Mouse (Mus musculus) intestine, postnatal 0 days (tissue): ENCODE results near the gene Dnajc3. TPM values are rescaled to one million over a fixed set of nuclear protein-coding genes. Genes with fewer than 3 reads are reported as not detected.

Experiments used
- ATAC-seq: fragments of 200-750 bp; cut with Nextera tagmentation; 2 replicates; pipeline ENCODE4 v1.8.0; 2017; ENCODE audit warnings: mild to moderate bottlenecking, moderate TSS enrichment, moderate library complexity
- H3K27ac ChIP-seq: fragments of 300-500 bp; sonication (generic); 2 replicates; pipeline ENCODE4 v1.5.1; 2014; ENCODE audit warnings: mild to moderate bottlenecking, low read depth, low read length, moderate library complexity
- H3K27me3 ChIP-seq: fragments of 300-500 bp; sonication (generic); replicated peaks from 2 replicates; pipeline ENCODE4 v1.6.1; 2014; ENCODE audit warnings: low read length, mixed read lengths; ENCODE audit not compliant: control insufficient read depth, insufficient read depth
- H3K36me3 ChIP-seq: fragments of 300-500 bp; sonication (generic); 2 replicates; pipeline ENCODE4 v1.6.1; 2014; ENCODE audit warnings: mild to moderate bottlenecking, moderate library complexity; ENCODE audit not compliant: control insufficient read depth, insufficient read depth
- H3K4me1 ChIP-seq: fragments of 300-500 bp; sonication (generic); replicated peaks from 2 replicates; pipeline ENCODE4 v1.6.1; 2014; ENCODE audit warnings: antibody characterized with exemption, low read length, mixed read lengths; ENCODE audit not compliant: control insufficient read depth, insufficient read depth
- H3K4me2 ChIP-seq: fragments of 300-500 bp; sonication (generic); replicated peaks from 2 replicates; pipeline ENCODE4 v1.6.1; 2014; ENCODE audit warnings: low read depth, mild to moderate bottlenecking, moderate library complexity
- H3K4me3 ChIP-seq: fragments of 300-500 bp; sonication (generic); 2 replicates; pipeline ENCODE4 v1.5.1; 2014; ENCODE audit warnings: low read depth, low read length
- H3K9ac ChIP-seq: fragments of 300-500 bp; sonication (generic); 2 replicates; pipeline ENCODE4 v1.6.1; 2014; ENCODE audit warnings: mild to moderate bottlenecking, low read depth, low read length
- H3K9me3 ChIP-seq: fragments of 300-500 bp; sonication (generic); 2 replicates; pipeline ENCODE4 v1.6.1; 2016; ENCODE audit warnings: mixed run types; ENCODE audit not compliant: control insufficient read depth
- CTCF ChIP-seq: sonication (generic); IDR thresholded peaks from 2 replicates; pipeline ENCODE4 v1.5.1; 2016; ENCODE audit warnings: low read depth, mild to moderate bottlenecking, control low read depth, antibody characterized with exemption, moderate library complexity
- whole genome bisulfite sequencing: fragments of 180-500 bp; shearing (Covaris S2); extraction: QIAGEN DNeasy Blood & Tissue Kit; methylation state at CpG from one replicate; pipeline ENCODE4 v1.1.7; 2014; 5-methylcytosine and 5-hydroxymethylcytosine counted together
- polyA plus RNA-seq: library from polyadenylated mRNA; unstranded; fragments of >200 nt; fragmentation: Nextera tagmentation; extraction: Ambion mirVana; gene quantifications from 2 replicates; pipeline ENCODE4 v1.2.1, GENCODE M21; 2015

The Dnajc3 gene
- polyA plus RNA-seq, 1 experiment from 2014 or later, result 38.1 TPM

- WGBS, result 86% methylated on average over 3 of the region's 3 CpGs
- H3K4me1 ChIP-seq, result peaks cover 10% of the 10 kb centered on the region; the same call in 1 of the 2 replicates
- H3K9me3 ChIP-seq, result no peaks in the 10 kb centered on the region
- no peak overlapping the region for H3K4me3 ChIP-seq
- ATAC-seq, result no peak
- no peak overlapping the region for H3K4me2 ChIP-seq
- TF ChIP-seq CTCF, result no peak
- no peak overlapping the region for H3K9ac ChIP-seq
- H3K27me3 ChIP-seq, result no peaks in the 10 kb centered on the region; the same call in 1 of the 2 replicates
- H3K27ac ChIP-seq, result no peak overlapping the region
- H3K36me3 ChIP-seq, result no peaks in the 10 kb centered on the region
These were observed 9.2 kb upstream of the Dnajc3 start for GRCm38 (mm10) chr14:118928565-118928964.

GRCm38 (mm10) chr14:118929779-118930178 is 8.0 kb upstream of the Dnajc3 start:
- Histone ChIP-seq H3K9ac (no peak overlapping the region), H3K9me3 (no peaks in the 10 kb centered on the region), H3K4me2 (no peak overlapping the region), H3K4me1 (peaks cover 5% of the 10 kb centered on the region; the same call in 1 of the 2 replicates), H3K27ac (no peak overlapping the region), H3K36me3 (no peaks in the 10 kb centered on the region), H3K4me3 (no peak overlapping the region), H3K27me3 (no peaks in the 10 kb centered on the region)
- WGBS, result 71% methylated on average over 2 of the region's 2 CpGs
- ATAC-seq, result no peak
- TF ChIP-seq CTCF, result no peak

- Histone ChIP-seq H3K4me3 (no peak overlapping the region), H3K36me3 (no peaks in the 10 kb centered on the region), H3K4me1 (no peaks in the 10 kb centered on the region), H3K27ac (no peak overlapping the region), H3K4me2 (no peak overlapping the region), H3K27me3 (no peaks in the 10 kb centered on the region), H3K9ac (no peak overlapping the region), H3K9me3 (no peaks in the 10 kb centered on the region)
- no peak for ATAC-seq
- TF ChIP-seq CTCF, result no peak
- WGBS, result 62% methylated on average over 2 of the region's 2 CpGs
These were observed 7.0 kb upstream of the Dnajc3 start for GRCm38 (mm10) chr14:118930777-118931176.

- WGBS, result 90% methylated on average over 2 of the region's 2 CpGs
These were observed 6.6 kb upstream of the Dnajc3 start for GRCm38 (mm10) chr14:118931181-118931580.

GRCm38 (mm10) chr14:118932956-118933355 is 4.8 kb upstream of the Dnajc3 start:
- H3K4me3 ChIP-seq, result no peak overlapping the region
- no peaks in the 10 kb centered on the region for H3K27me3 ChIP-seq
- no peaks in the 10 kb centered on the region for H3K9me3 ChIP-seq
- no peak overlapping the region for H3K4me2 ChIP-seq
- H3K27ac ChIP-seq, result no peak overlapping the region
- no peaks in the 10 kb centered on the region for H3K36me3 ChIP-seq
- H3K4me1 ChIP-seq, result no peaks in the 10 kb centered on the region; the same call in 1 of the 2 replicates
- whole genome bisulfite sequencing, result 62% methylated on average over 8 of the region's 8 CpGs
- no peak for TF ChIP-seq CTCF
- no peak overlapping the region for H3K9ac ChIP-seq
- ATAC-seq, result no peak

More at GRCm38 (mm10) chr14:118931181-118931580, 6.6 kb upstream of the Dnajc3 start:
- Histone ChIP-seq H3K4me1 (no peaks in the 10 kb centered on the region), H3K4me3 (no peak overlapping the region), H3K27ac (no peak overlapping the region), H3K9me3 (no peaks in the 10 kb centered on the region), H3K9ac (no peak overlapping the region), H3K27me3 (no peaks in the 10 kb centered on the region), H3K36me3 (no peaks in the 10 kb centered on the region), H3K4me2 (no peak overlapping the region)
- no peak for ATAC-seq
- no peak for TF ChIP-seq CTCF

GRCm38 (mm10) chr14:118934686-118935085 is 3.1 kb upstream of the Dnajc3 start:
- ATAC-seq, result no peak
- H3K27me3 ChIP-seq, result no peaks in the 10 kb centered on the region
- no peak overlapping the region for H3K27ac ChIP-seq
- H3K4me3 ChIP-seq, result no peak overlapping the region
- H3K4me1 ChIP-seq, result no peaks in the 10 kb centered on the region; the same call in 1 of the 2 replicates
- no peak overlapping the region for H3K4me2 ChIP-seq
- H3K9me3 ChIP-seq, result no peaks in the 10 kb centered on the region
- H3K9ac ChIP-seq, result no peak overlapping the region
- TF ChIP-seq CTCF, result no peak
- 77% methylated on average over 9 of the region's 9 CpGs for WGBS
- H3K36me3 ChIP-seq, result no peaks in the 10 kb centered on the region

GRCm38 (mm10) chr14:118936236-118936635 is 1.5 kb upstream of the Dnajc3 start:
- Histone ChIP-seq H3K9me3 (no peaks in the 10 kb centered on the region), H3K36me3 (no peaks in the 10 kb centered on the region), H3K9ac (no peak overlapping the region), H3K4me1 (no peaks in the 10 kb centered on the region; the same call in 1 of the 2 replicates), H3K27me3 (no peaks in the 10 kb centered on the region), H3K4me3 (no peak overlapping the region), H3K4me2 (no peak overlapping the region), H3K27ac (no peak overlapping the region)
- ATAC-seq, result no peak
- 52% methylated on average over 3 of the region's 3 CpGs for WGBS
- no peak for TF ChIP-seq CTCF
